Mouse (Mus musculus) MEL (cell line): ENCODE data around the gene Olfr694. TPM values are rescaled to one million over a fixed set of nuclear protein-coding genes. Genes with fewer than 3 reads are reported as not detected.
"Not testable (repeated sequence)": the region's sequence is repeated elsewhere in the genome, so short reads cannot be mapped to it uniquely, and the experiment has no call there.

Source experiments
- DNase-seq: peaks from one replicate; pipeline ENCODE4 v3.0.0; 2011; ENCODE audit warnings: low read depth, low spot score
- H3K27ac ChIP-seq: 2 replicates; pipeline ENCODE4 v1.5.1; 2012; ENCODE audit warnings: low read depth, mild to moderate bottlenecking, control low read depth, low read length, moderate library complexity; ENCODE audit not compliant: control insufficient read depth
- H3K27me3 ChIP-seq, 2 experiments: fragments of 150-350 bp in 1 of 2; sonication (generic) in 1 of 2; 2 replicates each; pipeline ENCODE4 v1.6.1; 2012; ENCODE audit warnings: low read length in 2 of 2, mild to moderate bottlenecking in 2 of 2, improper control_type of control experiment in 1 of 2, moderate library complexity in 1 of 2; ENCODE audit not compliant: insufficient read depth in 2 of 2, control insufficient read depth in 1 of 2
- H3K36me3 ChIP-seq, 2 experiments: 2 replicates each; pipeline ENCODE4 v1.6.1; 2012 to 2014; ENCODE audit warnings: low read length in 2 of 2, improper control_type of control experiment in 1 of 2, inconsistent platforms in 1 of 2, mild to moderate bottlenecking in 1 of 2; ENCODE audit not compliant: insufficient read depth in 2 of 2, control insufficient read depth in 1 of 2
- H3K4me1 ChIP-seq, 2 experiments: fragments of 150-350 bp in 1 of 2; sonication (generic) in 1 of 2; 2 replicates each; pipeline ENCODE4 v1.6.1; 2012; ENCODE audit warnings: low read length in 2 of 2, improper control_type of control experiment in 1 of 2, mild to moderate bottlenecking in 1 of 2; ENCODE audit not compliant: insufficient read depth in 2 of 2, control insufficient read depth in 1 of 2
- H3K4me3 ChIP-seq, 2 experiments: fragments of 150-350 bp in 1 of 2; sonication (generic) in 1 of 2; 2 replicates each; pipeline ENCODE4 v1.5.1; 2012; ENCODE audit warnings: low read depth in 2 of 2, low read length in 2 of 2, mild to moderate bottlenecking in 2 of 2, moderate library complexity in 2 of 2, control low read depth in 1 of 2, improper control_type of control experiment in 1 of 2; ENCODE audit not compliant: control insufficient read depth in 1 of 2, insufficient read depth in 1 of 2
- H3K79me2 ChIP-seq: 2 replicates; pipeline ENCODE4 v1.6.1; 2012; ENCODE audit warnings: mild to moderate bottlenecking, low read length, moderate library complexity; ENCODE audit not compliant: control insufficient read depth, poor library complexity, insufficient read depth
- H3K9ac ChIP-seq: 2 replicates; pipeline ENCODE4 v1.6.1; 2012; ENCODE audit warnings: low read depth, mild to moderate bottlenecking, control low read depth, low read length, moderate library complexity; ENCODE audit not compliant: control insufficient read depth, poor library complexity, severe bottlenecking
- H3K9me3 ChIP-seq: fragments of 150-350 bp; sonication (generic); replicated peaks from 2 replicates; pipeline ENCODE4 v1.6.1; 2012; ENCODE audit warnings: mild to moderate bottlenecking, low read length, improper control_type of control experiment, moderate library complexity; ENCODE audit not compliant: insufficient read depth
- BHLHE40 ChIP-seq: IDR thresholded peaks from 2 replicates; pipeline ENCODE4 v1.6.1; 2012; ENCODE audit warnings: low read depth, mild to moderate bottlenecking, inconsistent platforms, low read length, improper control_type of control experiment, borderline replicate concordance
- CHD2 ChIP-seq: IDR thresholded peaks from 2 replicates; pipeline ENCODE4 v1.6.1; 2011; ENCODE audit warnings: low read length, improper control_type of control experiment
- ETS1 ChIP-seq: IDR thresholded peaks from 2 replicates; pipeline ENCODE4 v1.6.1; 2012; ENCODE audit warnings: low read depth, mild to moderate bottlenecking, inconsistent platforms, low read length, improper control_type of control experiment, moderate library complexity
- GATA1 ChIP-seq: IDR thresholded peaks from 2 replicates; pipeline ENCODE4 v1.6.1; 2011; ENCODE audit warnings: low read depth, low read length, improper control_type of control experiment
- HCFC1 ChIP-seq: IDR thresholded peaks from 2 replicates; pipeline ENCODE4 v1.6.1; 2012; ENCODE audit warnings: low read depth, mild to moderate bottlenecking, inconsistent platforms, low read length, improper control_type of control experiment, moderate library complexity
- JUND ChIP-seq: IDR thresholded peaks from 2 replicates; pipeline ENCODE4 v1.6.1; 2011; ENCODE audit warnings: low read depth, mild to moderate bottlenecking, improper control_type of control experiment, low read length
- MAFK ChIP-seq: IDR thresholded peaks from 2 replicates; pipeline ENCODE4 v1.6.1; 2011; ENCODE audit warnings: low read depth, mild to moderate bottlenecking, low read length, improper control_type of control experiment, borderline replicate concordance
- MAZ ChIP-seq: IDR thresholded peaks from 2 replicates; pipeline ENCODE4 v1.6.1; 2012; ENCODE audit warnings: low read depth, mild to moderate bottlenecking, inconsistent platforms, low read length, improper control_type of control experiment
- MEF2A ChIP-seq: IDR thresholded peaks from 2 replicates; pipeline ENCODE4 v1.6.1; 2014; ENCODE audit warnings: low read depth, mild to moderate bottlenecking, inconsistent platforms, low read length, improper control_type of control experiment; ENCODE audit not compliant: poor library complexity, insufficient replicate concordance, severe bottlenecking; ENCODE audit errors: extremely low read depth
- MXI1 ChIP-seq: IDR thresholded peaks from 2 replicates; pipeline ENCODE4 v1.6.1; 2011; ENCODE audit warnings: mild to moderate bottlenecking, low read depth, low read length, improper control_type of control experiment
- NELFE ChIP-seq: IDR thresholded peaks from 2 replicates; pipeline ENCODE4 v1.6.1; 2011; ENCODE audit warnings: low read depth, low read length, improper control_type of control experiment
- POLR2A ChIP-seq, 2 experiments: IDR thresholded peaks; 2 replicates each; pipeline ENCODE4 v1.6.1; 2011 to 2012; ENCODE audit warnings: low read length in 2 of 2, mild to moderate bottlenecking in 2 of 2, control low read depth in 1 of 2, improper control_type of control experiment in 1 of 2, low read depth in 1 of 2, moderate library complexity in 1 of 2; ENCODE audit not compliant: control insufficient read depth in 1 of 2, insufficient read depth in 1 of 2, poor library complexity in 1 of 2
- POLR2AphosphoS2 ChIP-seq: IDR thresholded peaks from 2 replicates; pipeline ENCODE4 v1.6.1; 2011; ENCODE audit warnings: low read length, improper control_type of control experiment
- POLR2AphosphoS5 ChIP-seq: IDR thresholded peaks from 2 replicates; pipeline ENCODE4 v1.6.1; 2012; ENCODE audit warnings: low read depth, borderline replicate concordance, mild to moderate bottlenecking, inconsistent platforms, low read length, moderate library complexity, mixed read lengths
- SIN3A ChIP-seq: IDR thresholded peaks from 2 replicates; pipeline ENCODE4 v1.6.1; 2012; ENCODE audit warnings: low read length, improper control_type of control experiment, inconsistent platforms
- USF1 ChIP-seq: IDR thresholded peaks from 2 replicates; pipeline ENCODE4 v1.6.1; 2014; ENCODE audit warnings: low read depth, mild to moderate bottlenecking, inconsistent platforms, low read length, improper control_type of control experiment, moderate library complexity
- USF2 ChIP-seq, 2 experiments: IDR thresholded peaks; 2 replicates each; pipeline ENCODE4 v1.6.1; 2011 to 2012; ENCODE audit warnings: improper control_type of control experiment in 2 of 2, low read length in 2 of 2, borderline replicate concordance in 1 of 2, inconsistent platforms in 1 of 2, low read depth in 1 of 2, mild to moderate bottlenecking in 1 of 2; ENCODE audit not compliant: insufficient read depth in 1 of 2
- ZMIZ1 ChIP-seq: IDR thresholded peaks from 2 replicates; pipeline ENCODE4 v1.6.1; 2012; ENCODE audit warnings: low read depth, mild to moderate bottlenecking, inconsistent platforms, low read length, improper control_type of control experiment, moderate library complexity
- polyA plus RNA-seq, 2 experiments: library from polyadenylated mRNA; stranded (reverse) in 1 of 2; unstranded in 1 of 2; fragments of >175 nt in 1 of 2; fragments of >200 nt in 1 of 2; gene quantifications; 2 replicates each; pipeline versions ENCODE4 v1.2.1 to v1.2.4; 2012; ENCODE audit warnings: low replicate concordance in 2 of 2, low read depth in 1 of 2; ENCODE audit not compliant: insufficient read length in 2 of 2, insufficient read depth in 1 of 2, missing spikeins in 1 of 2
- total RNA-seq: library from RNA; depleted of rRNA; stranded (reverse); fragments of 300-350 nt; gene quantifications from 2 replicates; pipeline ENCODE4 v1.2.3, GENCODE M21; 2012

Gene Olfr694
- total and polyA plus RNA-seq, 3 experiments = not detected

- no peaks in the 10 kb centered on the region for H3K36me3 ChIP-seq
- H3K4me3 ChIP-seq = no peak overlapping the region
- DNase-seq = no peak
Measured at GRCm38 (mm10) chr7:106733717-106734116, 42.1 kb upstream of the Olfr694 start.

GRCm38 (mm10) chr7:106725654-106726053 lies 34.0 kb upstream of the Olfr694 start:
- not testable (repeated sequence) for H3K27me3 ChIP-seq, H3K9me3 ChIP-seq, H3K79me2 ChIP-seq, DNase-seq, H3K4me3 ChIP-seq, H3K4me1 ChIP-seq, H3K27ac ChIP-seq, H3K36me3 ChIP-seq, H3K9ac ChIP-seq

More at GRCm38 (mm10) chr7:106733717-106734116, 42.1 kb upstream of the Olfr694 start:
- H3K9me3 ChIP-seq = no peaks in the 10 kb centered on the region
- H3K4me1 ChIP-seq = no peaks in the 10 kb centered on the region
- TF ChIP-seq POLR2AphosphoS2 = no peak
- no peak for TF ChIP-seq MEF2A
- TF ChIP-seq MAFK = no peak
- no peak for TF ChIP-seq POLR2AphosphoS5
- TF ChIP-seq HCFC1 = no peak
- no peak for TF ChIP-seq NELFE
- TF ChIP-seq BHLHE40 = no peak
- no peak for TF ChIP-seq USF2 (IDR thresholded peaks at IDR 0.05; ENCODE audit: borderline replicate concordance in 1 of 2, insufficient read depth in 1 of 2, low read depth in 1 of 2, low read length in 2 of 2)
- TF ChIP-seq JUND = no peak
- TF ChIP-seq MAZ = no peak
- no peak for TF ChIP-seq MXI1
- TF ChIP-seq ETS1 = no peak
- no peak for TF ChIP-seq GATA1
- no peaks in the 10 kb centered on the region for H3K79me2 ChIP-seq
- H3K27me3 ChIP-seq = no peaks in the 10 kb centered on the region
- H3K9ac ChIP-seq = no peak overlapping the region
- no peak overlapping the region for H3K27ac ChIP-seq

GRCm38 (mm10) chr7:106716296-106716695 lies 24.7 kb upstream of the Olfr694 start, which contains the start of gene Olfr695:
Gene Olfr695, minus strand, starts transcription at chr7:106716396.
- H3K36me3 ChIP-seq = no peaks in the 10 kb centered on the region
- no peaks in the 10 kb centered on the region for H3K27me3 ChIP-seq
- no peak within 1 kb of the TSS for H3K4me3 ChIP-seq
- no peaks in the 10 kb centered on the region for H3K4me1 ChIP-seq
- no peak for DNase-seq
- TF ChIP-seq SIN3A (no peak), ZMIZ1 (no peak), USF2 (IDR thresholded peaks at IDR 0.05; ENCODE audit: borderline replicate concordance in 1 of 2, insufficient read depth in 1 of 2, low read depth in 1 of 2, low read length in 2 of 2) (no peak), MAZ (no peak), USF1 (no peak), CHD2 (no peak), POLR2A (IDR thresholded peaks at IDR 0.05; ENCODE audit: control insufficient read depth in 1 of 2, insufficient read depth in 1 of 2, low read depth in 1 of 2, low read length in 2 of 2, poor library complexity in 1 of 2) (no peak)
- no peak within 1 kb of the TSS for H3K9ac ChIP-seq
- H3K9me3 ChIP-seq = no peaks in the 10 kb centered on the region
- no peaks in the 10 kb centered on the region for H3K79me2 ChIP-seq
- no peak within 1 kb of the TSS for H3K27ac ChIP-seq
